Mouse (Mus musculus): ENCODE data around the gene Rmnd5a.

Rmnd5a gene

DNA sequence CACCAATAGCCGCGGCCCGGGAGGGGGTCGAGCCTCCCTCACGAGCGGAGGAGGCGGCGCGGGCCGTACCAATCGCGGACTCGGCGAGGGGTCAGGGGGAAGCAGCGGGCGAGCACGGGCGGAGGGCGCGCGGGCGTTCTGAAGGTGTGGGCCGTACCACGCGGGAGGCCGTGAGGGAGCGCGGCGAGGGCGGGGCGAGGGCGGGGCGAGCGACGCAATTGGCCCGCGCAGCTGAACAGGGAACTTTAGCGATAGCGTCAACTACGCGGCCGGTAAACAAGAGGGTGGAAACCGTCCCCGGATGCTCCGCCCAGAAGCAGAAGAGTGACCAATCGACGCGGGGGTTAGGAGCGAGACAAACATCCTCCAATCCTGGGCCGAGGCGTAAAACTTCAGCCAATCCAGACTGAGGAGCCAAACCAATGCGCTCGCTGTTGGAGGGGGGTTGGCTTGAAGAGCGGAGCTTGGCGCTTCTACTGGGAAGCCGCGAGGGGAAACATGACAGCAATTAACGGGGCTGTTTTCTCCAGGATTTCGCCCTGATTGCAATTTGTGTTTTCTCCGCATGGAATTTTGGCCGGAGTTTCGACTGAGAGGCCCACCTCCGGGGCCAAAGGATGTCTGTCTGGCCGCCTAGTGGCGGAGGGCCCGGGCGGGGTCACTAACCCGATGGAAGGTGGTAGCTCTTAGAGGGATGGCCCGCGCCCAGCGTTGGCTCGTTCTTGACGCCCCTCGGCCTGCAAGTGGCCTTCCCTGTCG is at the start of gene Rmnd5a:
Gene Rmnd5a (minus strand): TSS at position 146 of the 759 bp plus-strand sequence.
- WGBS = under 1% methylated on average over 75 of the region's 75 CpGs

DNA sequence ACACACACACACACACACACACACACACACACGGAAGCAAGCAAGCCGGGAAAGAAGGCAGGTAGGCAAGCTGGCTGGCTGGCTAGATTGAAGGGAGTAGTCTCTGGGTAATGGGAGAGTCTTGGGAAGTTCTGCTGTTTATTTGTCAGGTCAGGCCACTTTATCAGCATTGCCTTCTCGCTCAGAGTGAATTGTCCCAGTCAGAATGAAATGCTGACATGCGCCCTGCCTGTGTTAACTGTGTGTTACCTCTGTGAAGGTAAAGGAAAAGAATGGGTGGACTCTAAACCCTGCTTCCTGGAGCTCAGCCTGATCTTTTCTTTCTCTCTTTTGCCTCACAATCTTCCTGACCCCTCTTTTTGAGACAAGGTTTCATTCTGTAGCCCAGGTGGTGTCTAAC is 47.5 kb upstream of the Rmnd5a start:
- WGBS = 74% methylated on average over 4 of the region's 4 CpGs

DNA sequence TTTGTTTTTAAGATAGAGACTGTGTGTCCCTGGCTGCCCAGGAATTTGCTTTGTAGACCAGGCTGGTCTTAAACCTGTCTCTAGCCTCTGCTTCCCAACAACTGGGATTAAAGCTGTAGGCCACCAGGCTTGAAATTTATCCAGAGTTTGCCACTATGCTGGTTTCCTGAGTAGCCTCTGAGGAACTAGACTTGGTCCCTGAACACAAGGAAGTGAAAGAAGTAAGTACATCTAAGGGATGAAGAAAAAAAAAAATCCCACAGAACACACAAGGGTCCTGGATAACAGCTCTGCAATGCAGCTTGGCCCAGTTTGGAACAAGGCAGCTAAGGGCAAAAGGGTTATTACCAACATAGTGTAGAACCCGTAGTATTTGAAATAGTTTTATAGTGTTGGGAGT is 46.4 kb upstream of the Rmnd5a start:
- WGBS = 89% methylated on average over 1 of the region's 1 CpGs

DNA sequence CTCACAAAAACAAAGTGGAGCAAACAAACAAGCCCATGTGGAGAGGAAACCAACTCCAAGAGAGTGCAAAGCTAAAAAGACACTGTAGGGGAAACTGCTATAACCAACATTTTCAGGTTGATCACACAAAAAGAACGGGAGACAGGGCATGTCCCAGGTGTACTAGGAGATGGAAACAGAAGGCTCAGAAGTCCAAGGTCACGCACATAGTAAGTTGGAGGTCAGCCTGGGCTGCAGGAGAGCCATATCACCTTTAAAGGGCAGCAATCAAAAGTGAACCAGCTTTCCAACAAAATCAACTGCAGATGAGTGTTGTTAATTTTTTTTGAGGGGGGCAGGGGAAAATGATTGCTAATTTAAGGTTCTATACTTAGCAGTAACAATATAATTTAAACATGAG is 45.8 kb upstream of the Rmnd5a start:
- WGBS = 78% methylated on average over 2 of the region's 2 CpGs

DNA sequence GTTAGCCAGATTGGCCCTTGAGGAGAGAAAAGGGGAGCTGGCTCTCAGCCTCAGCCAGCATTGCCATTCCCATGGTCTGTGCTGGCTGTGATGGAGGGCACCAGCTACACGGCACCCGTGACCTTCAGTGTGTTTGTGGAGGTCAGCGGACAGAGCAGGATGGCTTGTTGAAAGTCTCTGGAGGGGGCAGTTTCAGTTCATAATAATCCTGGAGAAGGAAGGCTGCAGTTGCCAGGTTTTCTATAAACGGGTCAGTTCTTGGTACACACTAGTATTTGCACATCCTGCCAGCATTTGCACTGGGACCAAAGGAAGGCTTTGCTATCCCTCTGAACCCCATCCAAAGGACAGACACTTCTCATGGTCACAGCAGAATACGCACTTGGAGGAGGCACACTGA is 44.8 kb upstream of the Rmnd5a start:
- WGBS = 78% methylated on average over 5 of the region's 5 CpGs

DNA sequence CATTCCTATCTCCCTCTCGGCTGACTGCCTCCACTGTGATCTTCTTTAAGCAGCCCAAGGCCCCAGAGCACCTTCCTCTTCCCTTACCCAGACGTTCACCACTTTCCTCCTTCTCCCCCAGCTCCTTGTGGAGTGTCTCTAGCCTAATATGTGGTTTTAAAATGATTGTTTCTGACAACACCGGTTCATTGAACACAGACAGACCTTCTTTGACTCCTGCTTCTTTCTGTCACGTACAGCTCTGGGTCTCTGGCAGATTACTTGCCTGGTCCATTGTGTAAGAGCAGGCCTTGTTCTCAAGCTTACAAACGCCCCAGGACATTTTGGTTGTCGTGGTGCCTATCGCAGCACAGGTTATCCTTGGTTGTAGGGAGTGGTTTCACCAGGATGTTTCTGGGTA is 40.7 kb upstream of the Rmnd5a start:
- 67% methylated on average over 7 of the region's 7 CpGs for WGBS

DNA sequence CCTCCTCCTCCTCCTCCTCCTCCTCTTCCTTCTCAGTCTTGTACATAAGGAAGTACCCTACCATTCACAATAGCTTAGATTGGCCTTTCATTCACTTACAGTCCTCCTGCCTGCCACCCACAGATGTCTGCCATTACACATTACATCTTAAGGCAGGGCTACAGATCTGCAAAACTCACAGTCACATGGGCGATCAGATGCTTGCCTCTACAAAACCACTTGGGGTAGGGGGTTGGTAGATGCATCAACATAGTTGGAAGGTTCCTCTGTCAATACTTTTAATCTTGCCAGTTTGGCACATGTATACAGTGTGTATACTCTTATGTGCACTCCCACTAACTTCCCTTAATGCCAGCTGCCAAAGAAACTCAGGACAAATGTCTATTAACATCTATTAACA is 39.7 kb upstream of the Rmnd5a start:
- whole genome bisulfite sequencing = 87% methylated on average over 1 of the region's 1 CpGs

DNA sequence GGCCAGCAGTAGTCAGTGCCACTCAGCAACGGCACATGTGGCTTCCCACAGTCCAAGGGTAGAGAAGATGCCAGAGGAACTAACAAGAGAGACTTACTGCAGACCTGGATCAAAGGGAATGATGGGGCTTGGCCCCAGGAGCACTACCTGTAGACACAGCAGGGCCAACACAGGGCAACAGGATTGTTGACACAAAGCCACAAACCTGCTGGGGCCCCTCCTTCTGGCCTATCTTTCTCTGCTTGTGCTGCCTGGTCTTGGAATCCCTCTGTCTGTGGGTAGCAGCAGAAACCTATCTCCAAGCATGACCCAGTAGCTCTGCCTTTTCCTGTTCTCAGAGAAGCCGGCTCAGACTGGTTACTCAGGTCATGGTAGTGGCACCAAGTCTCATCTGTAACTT is 39.2 kb upstream of the Rmnd5a start:
- 92% methylated on average over 2 of the region's 2 CpGs for WGBS

DNA sequence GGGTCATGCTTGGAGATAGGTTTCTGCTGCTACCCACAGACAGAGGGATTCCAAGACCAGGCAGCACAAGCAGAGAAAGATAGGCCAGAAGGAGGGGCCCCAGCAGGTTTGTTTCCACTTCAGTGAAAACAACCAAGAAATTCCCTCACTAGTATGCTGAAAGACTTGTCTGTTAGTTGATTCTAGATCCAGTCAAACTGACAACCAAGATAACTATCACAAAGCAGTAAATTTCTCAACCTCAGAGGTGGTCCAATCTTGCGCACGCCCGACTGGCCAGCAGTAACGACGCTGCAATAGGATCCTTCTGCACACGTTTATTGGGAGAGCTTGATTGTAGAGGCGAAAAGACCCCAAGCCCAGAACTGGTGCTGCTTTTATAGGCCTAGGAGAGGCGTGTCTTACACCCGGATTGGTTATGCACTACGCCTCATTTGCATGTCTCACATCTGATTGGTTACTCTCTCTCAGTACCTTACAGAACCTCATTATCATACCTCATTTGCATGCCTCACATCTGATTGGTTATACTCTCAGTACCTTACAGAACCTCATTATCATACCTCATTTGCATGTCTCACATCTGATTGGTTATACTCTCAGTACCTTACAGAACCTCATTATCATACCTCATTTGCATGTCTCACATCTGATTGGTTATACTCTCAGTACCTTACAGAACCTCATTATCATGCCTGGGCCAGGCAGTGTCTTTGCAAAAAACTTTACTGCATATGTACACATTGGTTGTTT is 38.6 kb upstream of the Rmnd5a start:
- 90% methylated on average over 10 of the region's 10 CpGs for WGBS

DNA sequence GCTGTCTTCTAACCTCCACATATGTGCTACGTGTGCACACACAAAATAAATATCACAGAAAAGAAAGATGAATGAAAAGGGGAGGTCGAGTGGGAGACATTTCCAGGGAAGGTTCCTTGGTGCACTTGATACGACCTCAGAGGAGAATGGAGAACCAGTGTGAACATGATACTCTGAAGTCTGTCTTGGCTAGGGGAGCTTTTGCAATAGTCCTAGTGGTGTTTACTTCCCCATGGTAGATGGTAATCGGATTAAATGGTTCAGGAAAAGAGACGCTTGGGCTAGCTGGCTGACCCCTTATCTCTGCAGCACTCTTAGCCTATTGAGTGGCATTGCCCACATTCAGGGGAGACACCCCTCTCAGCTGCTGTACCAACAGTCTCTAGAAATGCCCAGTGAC is 36.3 kb upstream of the Rmnd5a start:
- 82% methylated on average over 5 of the region's 5 CpGs for WGBS

DNA sequence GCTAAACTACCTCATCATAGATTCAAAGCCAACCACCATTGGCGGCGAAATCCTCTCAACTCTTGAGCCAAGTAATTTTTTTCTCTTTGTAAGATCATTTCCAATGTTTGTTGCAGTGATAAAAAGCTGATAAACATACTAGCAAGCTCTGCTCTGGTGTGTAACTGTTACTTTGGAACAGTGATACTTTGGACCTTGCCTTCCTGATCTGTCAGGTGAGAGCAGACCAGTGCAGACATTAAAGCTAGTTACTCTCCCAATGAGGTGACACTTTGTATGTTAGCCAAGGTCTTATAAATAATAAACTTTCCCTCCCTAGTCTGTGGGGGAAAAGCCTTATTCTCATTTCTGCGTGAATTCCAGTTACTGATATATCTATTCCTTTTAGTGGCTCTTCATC is 35.2 kb upstream of the Rmnd5a start:
- WGBS = 83% methylated on average over 3 of the region's 3 CpGs

DNA sequence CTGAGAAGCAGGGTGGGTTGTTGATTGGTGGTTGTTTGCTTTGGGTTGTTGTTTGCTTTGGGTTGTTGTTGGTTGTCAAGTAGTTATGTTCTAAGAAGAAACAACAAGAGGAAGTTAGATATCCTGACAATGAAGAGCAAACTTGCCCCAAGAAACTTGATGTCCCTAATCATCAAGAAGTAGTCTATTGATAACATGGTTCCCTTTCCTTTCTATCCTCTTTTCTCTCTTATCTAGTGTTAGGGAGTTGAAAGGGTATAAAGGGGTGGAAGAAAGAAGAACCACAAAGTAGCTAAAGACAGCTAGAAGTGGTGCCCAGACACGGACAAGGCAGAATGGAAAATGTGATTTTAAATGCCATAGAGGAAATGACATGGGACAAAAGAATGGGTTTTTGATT is 32.3 kb upstream of the Rmnd5a start:
- 94% methylated on average over 1 of the region's 1 CpGs for WGBS

DNA sequence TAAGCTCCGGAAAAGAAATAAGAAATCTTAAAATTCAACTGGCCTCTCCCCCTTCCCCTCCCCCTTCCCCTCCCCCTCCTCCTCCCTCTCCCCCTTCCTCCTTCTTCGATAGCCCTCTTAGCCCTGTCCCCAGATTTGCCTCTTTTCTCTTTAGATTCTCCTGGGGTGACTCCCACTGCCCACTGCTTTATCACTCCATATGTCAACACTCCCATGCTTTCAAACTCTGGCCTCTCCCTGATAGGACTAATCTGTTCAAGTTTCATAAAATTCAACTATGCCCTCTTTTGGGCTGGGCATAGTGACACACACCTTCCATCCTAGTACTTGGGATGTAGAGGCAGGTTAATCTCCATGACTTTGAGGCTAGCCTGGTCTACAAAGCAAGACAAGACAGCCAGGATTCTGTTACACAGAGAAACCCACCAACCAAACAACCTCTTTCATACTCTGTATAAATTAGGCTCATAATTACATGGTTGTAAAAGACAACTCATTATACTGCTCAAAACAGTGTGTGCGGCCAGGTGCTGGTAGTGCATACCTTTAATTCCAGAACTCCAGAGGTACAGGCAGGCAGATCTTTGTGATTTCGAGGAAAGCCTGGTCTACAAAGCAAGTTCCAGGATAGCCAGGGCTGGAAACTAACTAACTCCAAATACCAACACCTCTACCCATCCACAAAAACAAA is 31.5 kb upstream of the Rmnd5a start:
- 88% methylated on average over 4 of the region's 4 CpGs for WGBS

DNA sequence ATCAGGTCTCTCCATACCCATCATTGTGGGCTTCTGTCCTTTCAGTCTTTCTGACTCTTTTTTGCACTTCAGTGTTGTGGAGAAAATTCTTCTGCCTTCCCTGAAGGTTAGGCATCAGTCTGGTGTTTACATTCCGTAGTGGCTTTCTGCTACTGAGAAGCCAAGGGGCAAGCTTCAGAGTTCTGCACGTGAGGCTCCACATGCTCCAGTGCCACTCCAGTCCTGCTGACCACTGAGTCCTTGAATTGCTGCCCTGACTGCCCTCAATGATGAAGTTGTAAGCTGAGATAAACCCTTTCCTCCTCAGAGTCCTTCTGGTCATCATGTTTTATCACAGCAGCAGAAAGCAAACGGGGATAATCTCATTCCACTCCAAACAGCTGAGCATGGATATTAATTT is 28.9 kb upstream of the Rmnd5a start:
- WGBS = 83% methylated on average over 3 of the region's 3 CpGs

DNA sequence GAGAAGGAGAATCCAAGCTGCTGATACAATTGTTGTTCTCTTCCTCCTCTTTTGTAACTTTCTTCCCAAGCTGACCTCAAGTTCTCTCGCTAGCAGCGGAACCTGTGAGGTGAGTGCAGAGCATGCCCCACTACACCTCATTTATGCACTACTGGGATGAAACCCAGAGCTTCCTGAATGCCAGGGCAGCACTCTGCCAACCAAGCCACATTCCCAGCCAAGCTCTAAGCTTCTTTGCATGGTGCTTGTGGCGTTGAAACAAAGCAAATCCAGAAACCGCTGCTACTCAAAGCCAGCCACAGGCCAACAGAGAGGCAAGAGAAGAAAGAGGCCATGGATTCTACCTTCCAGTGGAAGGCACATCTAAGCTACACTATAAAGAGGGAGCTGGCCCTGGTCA is 27.3 kb upstream of the Rmnd5a start:
- 53% methylated on average over 4 of the region's 4 CpGs for WGBS

DNA sequence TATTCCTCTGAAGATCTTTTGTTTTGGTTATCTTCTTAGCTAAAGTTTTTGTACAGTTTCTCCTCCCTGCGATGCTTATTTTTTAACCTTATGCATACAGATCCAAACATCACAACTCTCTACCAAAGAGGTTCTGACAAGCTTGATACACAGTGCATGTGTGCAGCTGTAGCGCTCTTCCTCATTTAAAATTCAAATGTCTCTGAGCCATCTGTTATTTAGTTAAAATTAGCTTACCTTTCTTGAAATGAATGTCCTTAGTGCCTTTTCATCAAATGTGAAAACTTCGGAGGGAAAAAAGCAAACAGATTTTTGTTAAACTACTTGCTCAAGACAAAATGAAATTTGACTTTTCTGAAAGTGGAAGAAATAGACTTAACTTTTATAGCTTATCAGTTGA is 24.7 kb upstream of the Rmnd5a start:
- 39% methylated on average over 3 of the region's 3 CpGs for WGBS

DNA sequence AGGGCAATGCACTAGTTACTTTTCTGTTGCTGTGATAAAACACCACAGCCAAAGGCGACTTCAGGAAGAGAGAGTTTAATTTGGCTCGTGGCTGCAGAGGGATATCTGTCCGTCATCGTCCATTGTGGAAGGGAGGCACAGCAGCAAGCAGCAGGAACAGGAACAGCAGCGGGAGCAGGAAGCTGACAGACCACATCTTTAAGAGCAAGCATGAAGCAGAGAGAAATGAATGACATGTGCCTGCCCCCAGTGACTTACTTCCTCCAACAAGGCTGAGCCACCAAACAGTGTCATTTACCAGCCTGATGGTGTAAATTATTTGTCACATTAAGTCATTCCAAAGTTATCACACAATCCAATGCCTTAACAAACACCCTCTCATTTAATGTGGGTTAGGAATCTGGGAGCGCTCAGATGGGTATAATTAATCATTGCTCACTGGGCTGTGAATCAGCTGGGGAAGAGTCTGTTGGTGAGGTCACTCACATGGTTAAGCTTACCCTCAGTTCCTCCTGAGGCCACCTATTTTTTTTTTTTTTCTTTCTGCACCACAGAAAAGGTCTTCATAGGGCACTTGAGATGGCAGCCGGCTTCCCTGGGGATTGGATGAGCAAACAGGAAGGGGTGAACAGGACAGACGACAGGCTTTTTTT is 17.6 kb upstream of the Rmnd5a start:
- WGBS = 83% methylated on average over 8 of the region's 8 CpGs

DNA sequence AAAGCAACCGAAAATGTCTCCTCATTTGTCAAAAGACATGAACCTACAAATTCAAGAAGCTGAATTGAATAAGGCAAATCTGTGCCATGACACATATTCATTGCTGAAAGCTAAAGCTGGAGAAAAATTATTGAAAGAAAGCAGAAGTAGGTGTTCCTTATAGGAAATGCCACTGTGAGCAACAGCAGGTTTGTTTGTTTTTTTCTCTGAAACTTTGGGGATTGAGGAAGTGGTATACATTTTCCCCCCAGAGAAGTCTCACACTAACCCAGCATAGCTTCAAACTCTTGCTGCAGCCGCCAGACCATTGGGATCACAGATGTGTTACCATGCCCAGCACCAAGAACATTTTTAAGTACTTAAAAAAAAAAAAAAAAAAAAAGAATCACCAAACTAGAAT is 12.4 kb upstream of the Rmnd5a start:
- 85% methylated on average over 2 of the region's 2 CpGs for WGBS

DNA sequence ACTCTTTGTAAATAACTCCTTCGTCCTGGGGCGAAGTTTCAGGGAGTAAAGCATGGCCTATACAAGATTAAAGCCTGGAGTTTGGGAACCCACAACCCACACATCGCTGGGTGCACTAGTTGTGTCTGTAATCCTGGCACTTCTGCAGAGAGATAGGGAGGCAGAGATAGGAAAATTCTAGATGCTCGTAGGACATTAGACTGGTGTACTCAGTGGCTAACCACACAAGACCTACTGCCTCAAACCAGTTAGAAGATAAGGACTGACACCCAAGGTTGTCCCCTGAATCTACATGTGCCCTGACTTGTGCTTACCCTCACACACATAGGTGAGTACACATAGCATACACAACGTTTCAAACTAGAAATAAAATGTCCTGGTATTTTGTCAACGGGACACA is 5.1 kb upstream of the Rmnd5a start:
- 89% methylated on average over 6 of the region's 6 CpGs for WGBS

DNA sequence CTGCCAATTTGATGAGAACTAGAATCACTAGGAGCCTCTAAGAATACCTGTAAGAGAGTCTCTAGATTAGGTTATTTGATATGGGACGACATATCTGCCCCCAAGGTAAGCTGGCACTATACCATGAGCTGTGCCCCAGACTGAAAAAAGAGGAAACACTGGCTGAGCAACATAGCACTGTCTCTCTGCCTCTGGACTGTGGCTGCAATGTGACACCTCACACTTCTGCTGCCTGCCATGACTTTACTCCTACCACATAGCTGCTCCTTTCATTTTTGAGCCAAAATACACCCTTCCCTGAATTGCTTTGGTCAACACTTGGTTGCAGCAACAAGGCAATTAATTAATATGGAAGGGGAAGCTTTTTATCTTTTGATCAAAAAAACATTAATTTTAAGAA is 4.3 kb upstream of the Rmnd5a start:
- WGBS = 78% methylated on average over 1 of the region's 1 CpGs

DNA sequence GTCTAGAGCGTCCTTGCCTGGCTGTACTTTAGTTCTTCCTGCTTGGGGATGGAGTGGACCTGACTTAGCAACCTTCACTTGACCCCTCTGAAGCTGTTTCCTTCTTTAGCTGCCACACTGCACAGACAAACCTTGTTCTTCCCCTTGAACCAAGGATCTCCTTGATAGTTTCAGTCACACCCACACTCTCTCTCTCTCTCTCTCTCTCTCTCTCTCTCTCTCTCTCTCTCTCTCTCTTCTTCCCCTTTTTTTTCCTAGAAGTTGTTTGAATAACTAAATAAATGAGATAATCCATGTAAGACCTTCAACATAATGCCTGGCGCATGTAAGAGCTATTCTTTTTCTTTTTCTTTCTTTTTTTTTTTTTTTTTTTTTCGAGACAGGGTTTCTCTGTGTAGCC is 1.7 kb upstream of the Rmnd5a start:
- WGBS = 73% methylated on average over 3 of the region's 3 CpGs

DNA sequence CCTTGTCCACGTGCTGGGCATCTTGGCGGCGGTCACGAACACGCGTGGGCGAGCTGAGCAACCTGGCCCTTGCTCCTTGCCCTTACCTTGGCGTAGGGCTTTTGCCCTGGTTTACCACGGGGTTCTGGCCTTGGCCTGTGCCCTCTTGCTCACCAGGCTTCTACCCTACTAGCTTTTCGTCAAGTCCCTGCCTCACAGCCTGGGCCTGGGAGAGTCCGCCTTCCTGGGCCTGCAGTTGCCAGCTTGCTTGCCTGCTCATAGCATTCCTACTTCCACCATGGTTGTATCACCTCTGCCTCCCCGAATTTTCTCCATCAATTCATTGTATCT is 779 bp upstream of the Rmnd5a start:
- WGBS = 4% methylated on average over 12 of the region's 12 CpGs

DNA sequence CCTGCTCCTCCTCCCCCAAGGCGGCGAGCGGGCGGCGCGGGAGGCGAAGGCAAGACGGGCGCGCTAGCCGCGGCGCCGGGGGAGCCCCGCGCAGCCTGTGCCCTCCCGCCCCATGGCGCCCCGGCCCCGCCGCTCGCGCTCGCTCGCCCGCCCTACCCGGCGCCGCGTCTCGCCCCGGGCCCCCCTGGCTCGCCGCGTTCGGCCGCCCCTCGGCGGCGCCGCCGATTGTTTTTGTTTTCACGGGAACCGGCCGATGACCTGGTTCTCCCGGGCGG is 283 bp downstream of the Rmnd5a start:
- WGBS = under 1% methylated on average over 47 of the region's 47 CpGs
